In genomic region chr11:120959066-120959465, GRCm38 (mm10) we compare ENCODE assay signal across 14 mouse cellular contexts. TPM values are rescaled to one million over a fixed set of nuclear protein-coding genes. Genes with fewer than 3 reads are reported as not detected.
DNase-seq lines count a peak whose midpoint lies in the region; ATAC-seq lines count a peak whose summit lies in the region.
"Had no signal": no experiment of that assay in that cellular context is flagged by ENCODE, and none has a peak within 500 bp of the region (broad histone marks: within the 10 kb centered on the region; RNA-seq: fewer than 3 reads in every experiment).

No protein-coding gene starts in this region.

- no peaks in the 10 kb centered on the region; the same call in 1 of the 2 replicates for H3K4me1 ChIP-seq in forebrain, embryonic 12.5 days
- no peaks in the 10 kb centered on the region for H3K4me1 ChIP-seq in forebrain, embryonic 13.5 days
- peaks cover 59% of the 10 kb centered on the region for H3K4me1 ChIP-seq in heart, embryonic 15.5 days (replicated peaks)
- H3K4me1 ChIP-seq in midbrain, embryonic 10.5 days = peaks cover 9% of the 10 kb centered on the region; the same call in 1 of the 2 replicates
- no peaks in the 10 kb centered on the region for H3K4me1 ChIP-seq in midbrain, embryonic 16.5 days (ENCODE audit: control insufficient read depth, insufficient read depth, low read length)
- H3K4me1 ChIP-seq in liver, embryonic 13.5 days (replicated peaks) = peaks cover 52% of the 10 kb centered on the region

- peak; percentile 3; the same call in 1 of the 2 replicates for ATAC-seq in forebrain, embryonic 12.5 days (ENCODE audit: low FRiP score)
- ATAC-seq in forebrain, embryonic 13.5 days = no peak
- ATAC-seq in heart, embryonic 15.5 days (replicated peaks; ENCODE audit: insufficient number of reproducible peaks, insufficient read depth, low FRiP score, low read depth) = 0 out of 2 replicates have a peak, but pooled peaks have one; percentile 11
- ATAC-seq in midbrain, embryonic 16.5 days = no peak
- peak; percentile 13; the same call in 1 of the 2 replicates for ATAC-seq in liver, embryonic 13.5 days (ENCODE audit: low read depth)
- ATAC-seq: forebrain, embryonic 16.5 days had no signal

- H3K4me2 ChIP-seq in forebrain, embryonic 12.5 days = no peak overlapping the region
- H3K4me2 ChIP-seq in forebrain, embryonic 13.5 days = no peak overlapping the region
- no peak overlapping the region for H3K4me2 ChIP-seq in heart, embryonic 15.5 days
- H3K4me2 ChIP-seq in midbrain, embryonic 16.5 days (ENCODE audit: low read length) = no peak overlapping the region
- H3K4me2 ChIP-seq in liver, embryonic 13.5 days = no peak overlapping the region

- 94% methylated on average over 18 of the region's 18 CpGs for WGBS in forebrain, embryonic 12.5 days
- WGBS in forebrain, embryonic 13.5 days = 87% methylated on average over 18 of the region's 18 CpGs
- WGBS in heart, embryonic 15.5 days = 75% methylated on average over 18 of the region's 18 CpGs
- WGBS in midbrain, embryonic 10.5 days = 88% methylated on average over 18 of the region's 18 CpGs
- 87% methylated on average over 18 of the region's 18 CpGs for WGBS in midbrain, embryonic 16.5 days
- WGBS in liver, embryonic 13.5 days (ENCODE audit: insufficient replicate concordance) = 91% methylated on average over 18 of the region's 18 CpGs

- H3K9me3 ChIP-seq in forebrain, embryonic 12.5 days = no peaks in the 10 kb centered on the region
- H3K9me3 ChIP-seq in forebrain, embryonic 13.5 days (replicated peaks) = no peaks in the 10 kb centered on the region
- H3K9me3 ChIP-seq in heart, embryonic 15.5 days (replicated peaks) = no peaks in the 10 kb centered on the region
- no peaks in the 10 kb centered on the region for H3K9me3 ChIP-seq in midbrain, embryonic 10.5 days (replicated peaks)
- H3K9me3 ChIP-seq in midbrain, embryonic 16.5 days (replicated peaks; ENCODE audit: control insufficient read depth, low read length, poor library complexity, severe bottlenecking) = no peaks in the 10 kb centered on the region
- H3K9me3 ChIP-seq in liver, embryonic 13.5 days (replicated peaks) = no peaks in the 10 kb centered on the region

- intact Hi-C loops in heart, postnatal 36 days (cut with DNase I) = no loop called here

- H3K4me3 ChIP-seq in forebrain, embryonic 12.5 days (replicated peaks) = no peak overlapping the region
- H3K4me3 ChIP-seq in forebrain, embryonic 13.5 days = no peak overlapping the region
- H3K4me3 ChIP-seq in heart, embryonic 15.5 days = no peak overlapping the region
- no peak overlapping the region for H3K4me3 ChIP-seq in midbrain, embryonic 10.5 days
- H3K4me3 ChIP-seq in midbrain, embryonic 16.5 days (ENCODE audit: low read depth, low read length) = no peak overlapping the region
- H3K4me3 ChIP-seq in liver, embryonic 13.5 days (replicated peaks) = no peak overlapping the region
- H3K4me3 ChIP-seq: erythroblast, embryonic 14.5 days had no signal

- no peak overlapping the region for H3K9ac ChIP-seq in forebrain, embryonic 12.5 days
- no peak overlapping the region for H3K9ac ChIP-seq in forebrain, embryonic 13.5 days
- H3K9ac ChIP-seq in heart, embryonic 15.5 days = no peak overlapping the region
- H3K9ac ChIP-seq in midbrain, embryonic 16.5 days (ENCODE audit: low read depth, low read length) = no peak overlapping the region
- H3K9ac ChIP-seq in liver, embryonic 13.5 days = 0 out of 2 replicates have a peak overlapping the region, but pooled peaks have one; percentile 6
- H3K9ac ChIP-seq: liver, embryonic 14.5 days had no signal

- H3K27me3 ChIP-seq in forebrain, embryonic 12.5 days = no peaks in the 10 kb centered on the region
- no peaks in the 10 kb centered on the region for H3K27me3 ChIP-seq in forebrain, embryonic 13.5 days
- no peaks in the 10 kb centered on the region for H3K27me3 ChIP-seq in heart, embryonic 15.5 days
- no peaks in the 10 kb centered on the region for H3K27me3 ChIP-seq in midbrain, embryonic 10.5 days (ENCODE audit: low read depth, poor library complexity, severe bottlenecking)
- no peaks in the 10 kb centered on the region for H3K27me3 ChIP-seq in midbrain, embryonic 16.5 days (ENCODE audit: control insufficient read depth, insufficient read depth, low read depth, low read length)
- no peaks in the 10 kb centered on the region for H3K27me3 ChIP-seq in liver, embryonic 13.5 days

- peaks cover 86% of the 10 kb centered on the region for H3K36me3 ChIP-seq in forebrain, embryonic 12.5 days (replicated peaks)
- H3K36me3 ChIP-seq in forebrain, embryonic 13.5 days (ENCODE audit: poor library complexity, severe bottlenecking) = peaks cover 91% of the 10 kb centered on the region
- H3K36me3 ChIP-seq in heart, embryonic 15.5 days = peaks cover 63% of the 10 kb centered on the region
- H3K36me3 ChIP-seq in midbrain, embryonic 10.5 days = peaks cover 100% of the 10 kb centered on the region
- H3K36me3 ChIP-seq in midbrain, embryonic 16.5 days (ENCODE audit: control insufficient read depth, insufficient read depth, low read length) = peaks cover 31% of the 10 kb centered on the region
- H3K36me3 ChIP-seq in liver, embryonic 13.5 days = peaks cover 99% of the 10 kb centered on the region

- DNase-seq in heart, postnatal 36 days = no peak
- no peak for DNase-seq in midbrain, embryonic 10.5 days (ENCODE audit: low spot score)
- DNase-seq in liver, embryonic 13.5 days = no peak
- no peak for DNase-seq in thymus, postnatal 0 days (ENCODE audit: low spot score)
- DNase-seq: adrenal gland, postnatal 10 days; cerebellum, adult 11 months; lung, postnatal 10 days had no signal

- H3K27ac ChIP-seq in forebrain, embryonic 12.5 days = no peak overlapping the region
- no peak overlapping the region for H3K27ac ChIP-seq in forebrain, embryonic 13.5 days
- H3K27ac ChIP-seq in heart, embryonic 15.5 days = peak overlapping the region; percentile 69
- 0 out of 2 replicates have a peak overlapping the region, but pooled peaks have one; percentile 7 for H3K27ac ChIP-seq in midbrain, embryonic 10.5 days (replicated peaks)
- H3K27ac ChIP-seq in midbrain, embryonic 16.5 days (ENCODE audit: low read length) = no peak overlapping the region
- H3K27ac ChIP-seq in liver, embryonic 13.5 days = peak overlapping the region; percentile 67
- H3K27ac ChIP-seq: liver, embryonic 14.5 days had no signal

RNA-seq across cellular contexts. Expression of gene Slc16a3, which starts 10.8 kb away (rescaled TPM):
- polyA plus RNA-seq in forebrain, embryonic 12.5 days (2016; fragmentation: Nextera tagmentation; extraction: Ambion mirVana) = 34.2 and 36.4 TPM in 2 replicates
- 15.7 and 18.7 TPM in 2 replicates for polyA plus RNA-seq in forebrain, embryonic 13.5 days (2015; fragmentation: Nextera tagmentation; extraction: Ambion mirVana)
- polyA plus RNA-seq in heart, embryonic 15.5 days (2015; fragmentation: Nextera tagmentation; extraction: Ambion mirVana) = 158 and 159 TPM in 2 replicates
- total RNA-seq in heart, postnatal 36 days (2021) = 1 to 10 TPM; 1.3 to 1.9 TPM
- 120 and 215 TPM in 2 replicates for polyA plus RNA-seq in midbrain, embryonic 10.5 days (2016; fragmentation: Nextera tagmentation; extraction: Ambion mirVana)
- 9.0 and 10.0 TPM in 2 replicates for polyA plus RNA-seq in midbrain, embryonic 16.5 days (2015; fragmentation: Nextera tagmentation; extraction: Ambion mirVana)
- polyA plus RNA-seq in liver, embryonic 13.5 days (2015; fragmentation: Nextera tagmentation; extraction: Ambion mirVana) = 71.4 and 81.7 TPM in 2 replicates
- 5.2 and 5.5 TPM in 2 replicates for polyA plus RNA-seq in thymus, postnatal 0 days (2015; fragmentation: Nextera tagmentation; extraction: Ambion mirVana)

RNA-seq across cellular contexts. Expression of gene Ccdc57, which starts 26.4 kb away (rescaled TPM):
- polyA plus RNA-seq in forebrain, embryonic 12.5 days (2016; fragmentation: Nextera tagmentation; extraction: Ambion mirVana) = 6.7 and 8.8 TPM in 2 replicates
- 5.6 and 6.9 TPM in 2 replicates for polyA plus RNA-seq in forebrain, embryonic 13.5 days (2015; fragmentation: Nextera tagmentation; extraction: Ambion mirVana)
- 3.5 and 4.5 TPM in 2 replicates for polyA plus RNA-seq in heart, embryonic 15.5 days (2015; fragmentation: Nextera tagmentation; extraction: Ambion mirVana)
- 1 to 10 TPM in 1 of 2 experiments, under 1 TPM in 1; 0.79 to 1.6 TPM for total RNA-seq in heart, postnatal 36 days (2021)
- polyA plus RNA-seq in midbrain, embryonic 10.5 days (2016; fragmentation: Nextera tagmentation; extraction: Ambion mirVana) = 5.9 and 6.2 TPM in 2 replicates
- polyA plus RNA-seq in midbrain, embryonic 16.5 days (2015; fragmentation: Nextera tagmentation; extraction: Ambion mirVana) = 6.8 and 7.1 TPM in 2 replicates
- polyA plus RNA-seq in liver, embryonic 13.5 days (2015; fragmentation: Nextera tagmentation; extraction: Ambion mirVana) = 1.8 TPM in 2 replicates
- polyA plus RNA-seq in thymus, postnatal 0 days (2015; fragmentation: Nextera tagmentation; extraction: Ambion mirVana) = 1.9 and 2.2 TPM in 2 replicates

RNA-seq across cellular contexts. Expression of gene Csnk1d, which starts 32.1 kb away (rescaled TPM):
- 150 and 165 TPM in 2 replicates for polyA plus RNA-seq in forebrain, embryonic 12.5 days (2016; fragmentation: Nextera tagmentation; extraction: Ambion mirVana)
- 122 and 139 TPM in 2 replicates for polyA plus RNA-seq in forebrain, embryonic 13.5 days (2015; fragmentation: Nextera tagmentation; extraction: Ambion mirVana)
- polyA plus RNA-seq in heart, embryonic 15.5 days (2015; fragmentation: Nextera tagmentation; extraction: Ambion mirVana) = 59.5 and 79.0 TPM in 2 replicates
- 10 to 100 TPM; 57.9 to 64.8 TPM for total RNA-seq in heart, postnatal 36 days (2021)
- 120 and 136 TPM in 2 replicates for polyA plus RNA-seq in midbrain, embryonic 10.5 days (2016; fragmentation: Nextera tagmentation; extraction: Ambion mirVana)
- polyA plus RNA-seq in midbrain, embryonic 16.5 days (2015; fragmentation: Nextera tagmentation; extraction: Ambion mirVana) = 153 and 161 TPM in 2 replicates
- 36.8 and 46.3 TPM in 2 replicates for polyA plus RNA-seq in liver, embryonic 13.5 days (2015; fragmentation: Nextera tagmentation; extraction: Ambion mirVana)
- 77.6 and 85.8 TPM in 2 replicates for polyA plus RNA-seq in thymus, postnatal 0 days (2015; fragmentation: Nextera tagmentation; extraction: Ambion mirVana)

Comparison
In these comparisons a context has a peak if more than half of its experiments do, and no peak if none do; other contexts are left out.
1. ATAC-seq: peak in forebrain, embryonic 12.5 days (single experiment), heart, embryonic 15.5 days (single experiment) and liver, embryonic 13.5 days (single experiment); none in forebrain, embryonic 13.5 days (single experiment) and midbrain, embryonic 16.5 days (single experiment).
2. H3K27ac ChIP-seq: peak in heart, embryonic 15.5 days (single experiment), midbrain, embryonic 10.5 days (single experiment) and liver, embryonic 13.5 days (single experiment); none in forebrain, embryonic 12.5 days (single experiment), forebrain, embryonic 13.5 days (single experiment) and midbrain, embryonic 16.5 days (single experiment).